Mouse (Mus musculus) midbrain, embryonic 16.5 days (tissue): ENCODE data around the gene Mrpl28. TPM values are rescaled to one million over a fixed set of nuclear protein-coding genes. Genes with fewer than 3 reads are reported as not detected.
"Not testable (repeated sequence)": the region's sequence is repeated elsewhere in the genome, so short reads cannot be mapped to it uniquely, and the experiment has no call there.

ENCODE experiments used
- ATAC-seq: fragments of 200-750 bp; cut with Nextera tagmentation; 2 replicates; pipeline ENCODE4 v1.8.0; 2017; ENCODE audit warnings: moderate TSS enrichment
- H3K27ac ChIP-seq: fragments of 300-500 bp; sonication (generic); 2 replicates; pipeline ENCODE4 v1.5.1; 2014; ENCODE audit warnings: mild to moderate bottlenecking, low read length, mixed read lengths
- H3K27me3 ChIP-seq: fragments of 300-500 bp; sonication (generic); 2 replicates; pipeline ENCODE4 v1.6.1; 2014; ENCODE audit warnings: low read depth, low read length, mixed read lengths; ENCODE audit not compliant: control insufficient read depth, insufficient read depth
- H3K36me3 ChIP-seq: fragments of 300-500 bp; sonication (generic); 2 replicates; pipeline ENCODE4 v1.6.1; 2014; ENCODE audit warnings: mild to moderate bottlenecking, low read length, moderate library complexity, mixed read lengths; ENCODE audit not compliant: control insufficient read depth, insufficient read depth
- H3K4me1 ChIP-seq: fragments of 300-500 bp; sonication (generic); 2 replicates; pipeline ENCODE4 v1.6.1; 2014; ENCODE audit warnings: mild to moderate bottlenecking, low read length, mixed read lengths; ENCODE audit not compliant: control insufficient read depth, insufficient read depth
- H3K4me2 ChIP-seq: fragments of 300-500 bp; sonication (generic); 2 replicates; pipeline ENCODE4 v1.6.1; 2014; ENCODE audit warnings: mild to moderate bottlenecking, low read length, mixed read lengths
- H3K4me3 ChIP-seq: fragments of 300-500 bp; sonication (generic); 2 replicates; pipeline ENCODE4 v1.5.1; 2014; ENCODE audit warnings: low read depth, mild to moderate bottlenecking, low read length, moderate library complexity, mixed read lengths
- H3K9ac ChIP-seq: fragments of 300-500 bp; sonication (generic); 2 replicates; pipeline ENCODE4 v1.6.1; 2014; ENCODE audit warnings: low read depth, low read length, mixed read lengths
- H3K9me3 ChIP-seq: fragments of 300-500 bp; sonication (generic); replicated peaks from 2 replicates; pipeline ENCODE4 v1.6.1; 2014; ENCODE audit warnings: mild to moderate bottlenecking, low read length, mixed read lengths; ENCODE audit not compliant: control insufficient read depth, poor library complexity, severe bottlenecking
- WGBS: fragments of 180-500 bp; shearing (Covaris S2); extraction: QIAGEN DNeasy Blood & Tissue Kit; methylation state at CpG from one replicate; pipeline ENCODE4 v1.1.7; 2014; 5-methylcytosine and 5-hydroxymethylcytosine counted together
- polyA plus RNA-seq: library from polyadenylated mRNA; unstranded; fragments of >200 nt; fragmentation: Nextera tagmentation; extraction: Ambion mirVana; gene quantifications from 2 replicates; pipeline ENCODE4 v1.2.1, GENCODE M21; 2015

Gene Mrpl28
- polyA plus RNA-seq, 1 experiment from 2014 or later: 172 TPM

GRCm38 (mm10) chr17:26098461-26098860 is 24.8 kb upstream of the Mrpl28 start:
- no peaks in the 10 kb centered on the region for H3K9me3 ChIP-seq
- H3K9ac ChIP-seq: no peak overlapping the region
- WGBS: 92% methylated on average over 7 of the region's 7 CpGs
- H3K27me3 ChIP-seq: no peaks in the 10 kb centered on the region
- no peaks in the 10 kb centered on the region; the same call in 1 of the 2 replicates for H3K4me1 ChIP-seq
- H3K27ac ChIP-seq: no peak overlapping the region
- no peaks in the 10 kb centered on the region for H3K36me3 ChIP-seq
- H3K4me3 ChIP-seq: no peak overlapping the region
- no peak for ATAC-seq
- H3K4me2 ChIP-seq: no peak overlapping the region

DNA sequence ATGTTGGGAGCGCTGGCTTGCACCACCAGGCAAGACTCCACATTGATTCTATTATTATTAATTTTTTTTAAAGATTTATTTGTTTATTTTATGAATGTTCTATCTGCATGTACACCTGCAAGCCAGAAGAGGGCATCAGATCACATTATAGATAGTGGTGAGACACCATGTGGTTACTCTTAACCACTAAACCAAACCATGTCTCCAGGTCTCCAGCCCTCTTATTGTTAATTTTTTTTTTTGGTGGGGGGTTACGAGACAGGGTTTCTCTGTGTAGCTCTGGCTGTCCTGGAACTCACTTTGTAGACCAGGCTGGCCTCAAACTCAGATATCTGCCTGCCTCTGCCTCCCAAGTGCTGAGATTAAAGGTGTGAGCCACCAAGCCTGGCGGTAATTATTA is 24.0 kb upstream of the Mrpl28 start:
- H3K27me3 ChIP-seq, H3K9me3 ChIP-seq, H3K4me2 ChIP-seq, H3K9ac ChIP-seq, ATAC-seq, H3K36me3 ChIP-seq, H3K4me1 ChIP-seq, H3K27ac ChIP-seq, H3K4me3 ChIP-seq: not testable (repeated sequence)
- 64% methylated on average over 3 of the region's 3 CpGs for WGBS

GRCm38 (mm10) chr17:26100166-26100565 is 23.1 kb upstream of the Mrpl28 start:
- no peak overlapping the region for H3K4me3 ChIP-seq
- no peaks in the 10 kb centered on the region; the same call in 1 of the 2 replicates for H3K4me1 ChIP-seq
- no peaks in the 10 kb centered on the region for H3K36me3 ChIP-seq
- WGBS: 42% methylated on average over 2 of the region's 2 CpGs
- no peaks in the 10 kb centered on the region for H3K27me3 ChIP-seq
- ATAC-seq: no peak
- H3K4me2 ChIP-seq: no peak overlapping the region
- no peak overlapping the region for H3K9ac ChIP-seq
- no peaks in the 10 kb centered on the region for H3K9me3 ChIP-seq
- no peak overlapping the region for H3K27ac ChIP-seq

GRCm38 (mm10) chr17:26101478-26101877 is 21.8 kb upstream of the Mrpl28 start:
- 66% methylated on average over 2 of the region's 4 CpGs for WGBS
- Histone ChIP-seq H3K27me3 (no peaks in the 10 kb centered on the region), H3K4me3 (no peak overlapping the region), H3K9ac (no peak overlapping the region), H3K4me1 (no peaks in the 10 kb centered on the region), H3K27ac (no peak overlapping the region), H3K9me3 (no peaks in the 10 kb centered on the region), H3K36me3 (no peaks in the 10 kb centered on the region), H3K4me2 (no peak overlapping the region)
- ATAC-seq: no peak

DNA sequence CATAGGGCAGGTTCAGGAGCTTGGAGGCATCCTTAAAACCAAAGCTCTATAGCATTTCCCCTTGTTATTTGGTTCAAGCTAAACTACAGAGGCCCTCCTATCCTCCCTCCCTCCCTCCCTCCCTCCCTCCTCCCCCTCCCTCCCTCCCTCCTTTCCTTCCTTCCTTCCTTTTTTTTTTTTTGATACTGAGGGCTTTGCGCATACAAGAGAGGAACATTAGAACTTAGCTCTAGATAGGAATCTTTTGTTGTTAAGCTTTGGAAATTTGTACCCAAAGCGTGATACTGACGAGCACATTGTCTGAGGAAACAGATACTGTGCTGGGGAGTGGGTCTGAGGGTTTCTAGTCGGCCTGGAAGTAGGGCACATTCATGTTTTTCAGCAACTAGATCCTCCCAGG is 17.7 kb upstream of the Mrpl28 start:
- H3K4me3 ChIP-seq: no peak overlapping the region
- no peaks in the 10 kb centered on the region for H3K36me3 ChIP-seq
- no peaks in the 10 kb centered on the region for H3K4me1 ChIP-seq
- 77% methylated on average over 4 of the region's 4 CpGs for WGBS
- no peak overlapping the region for H3K4me2 ChIP-seq
- no peaks in the 10 kb centered on the region for H3K9me3 ChIP-seq
- H3K27ac ChIP-seq: no peak overlapping the region
- peaks cover under 1% of the 10 kb centered on the region; the same call in 1 of the 2 replicates for H3K27me3 ChIP-seq
- no peak for ATAC-seq
- H3K9ac ChIP-seq: no peak overlapping the region

DNA sequence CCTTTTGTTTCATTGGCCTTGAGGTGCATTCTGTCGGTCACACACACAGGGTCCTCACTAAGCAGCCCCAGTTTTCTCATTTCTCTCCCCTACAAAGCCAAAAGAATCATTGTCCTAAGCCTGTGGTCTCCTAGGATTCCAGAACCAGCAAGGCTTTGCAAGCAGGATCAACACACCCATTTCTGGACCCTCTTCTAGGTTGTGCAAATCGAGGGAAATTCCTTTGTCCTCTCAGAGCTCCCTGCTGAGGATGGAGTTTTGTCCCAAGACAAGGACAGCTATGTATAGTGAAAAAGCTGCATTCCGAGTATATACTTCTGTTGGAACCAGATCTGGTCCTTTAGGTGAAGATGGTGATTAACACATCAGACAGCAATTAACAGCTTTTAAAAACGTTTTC is 13.1 kb upstream of the Mrpl28 start:
- Histone ChIP-seq H3K4me1 (peaks cover 3% of the 10 kb centered on the region), H3K9me3 (no peaks in the 10 kb centered on the region), H3K27me3 (peaks cover 15% of the 10 kb centered on the region), H3K4me3 (no peak overlapping the region), H3K36me3 (no peaks in the 10 kb centered on the region), H3K27ac (no peak overlapping the region), H3K4me2 (no peak overlapping the region), H3K9ac (no peak overlapping the region)
- ATAC-seq: no peak
- WGBS: 13% methylated on average over 4 of the region's 4 CpGs

DNA sequence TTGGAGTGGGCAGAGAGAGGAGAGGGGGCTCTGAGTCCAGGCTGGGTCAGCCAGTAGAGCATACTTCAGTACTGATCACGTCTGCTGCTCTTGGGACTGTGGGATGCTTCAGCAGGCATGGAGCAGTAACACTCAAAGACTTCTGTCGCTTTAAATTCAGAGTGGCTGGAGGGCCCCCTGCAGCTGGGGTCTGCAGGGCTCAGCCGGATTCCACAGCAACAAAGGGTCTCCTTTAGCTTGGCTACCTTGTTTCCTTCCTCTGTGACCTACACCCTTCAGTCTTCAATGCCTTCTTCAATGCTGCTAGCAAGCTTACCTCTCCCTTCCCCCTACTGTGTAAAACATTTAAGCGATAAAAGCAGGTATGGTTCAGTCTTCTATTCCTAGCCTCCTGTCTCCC is 12.3 kb upstream of the Mrpl28 start:
- Histone ChIP-seq H3K27me3 (peaks cover 23% of the 10 kb centered on the region), H3K36me3 (no peaks in the 10 kb centered on the region), H3K9ac (no peak overlapping the region), H3K27ac (no peak overlapping the region), H3K4me2 (no peak overlapping the region), H3K9me3 (no peaks in the 10 kb centered on the region), H3K4me1 (peaks cover 3% of the 10 kb centered on the region), H3K4me3 (no peak overlapping the region)
- ATAC-seq: no peak
- WGBS: 7% methylated on average over 4 of the region's 4 CpGs

- Histone ChIP-seq H3K27ac (no peak overlapping the region), H3K9me3 (no peaks in the 10 kb centered on the region), H3K4me3 (no peak overlapping the region), H3K4me1 (peaks cover 3% of the 10 kb centered on the region), H3K27me3 (peaks cover 23% of the 10 kb centered on the region), H3K36me3 (no peaks in the 10 kb centered on the region), H3K9ac (no peak overlapping the region), H3K4me2 (no peak overlapping the region)
- 17% methylated on average over 4 of the region's 4 CpGs for WGBS
- no peak for ATAC-seq
Measured at GRCm38 (mm10) chr17:26111722-26112121, 11.6 kb upstream of the Mrpl28 start.

DNA sequence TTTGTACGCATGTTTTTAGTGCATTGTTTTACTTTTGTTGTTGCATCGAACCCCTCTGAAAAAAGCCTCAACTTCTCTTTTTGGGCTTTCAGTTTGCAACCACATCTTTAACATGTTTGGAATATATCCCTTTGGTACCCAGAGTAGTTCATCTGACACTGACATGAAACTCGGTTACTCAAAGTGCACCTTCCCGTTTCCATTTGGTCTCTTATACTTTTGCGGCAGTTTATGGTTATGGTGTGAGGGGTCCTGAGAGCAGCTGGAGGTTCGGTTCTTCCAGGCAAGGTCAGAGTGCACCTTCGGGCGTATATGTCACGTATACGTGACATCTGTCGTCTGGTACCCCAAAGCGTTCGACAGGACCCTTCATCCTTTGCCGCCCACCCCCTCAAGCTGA is 10.5 kb upstream of the Mrpl28 start:
- H3K4me3 ChIP-seq: peak overlapping the region; percentile 76
- peak overlapping the region; percentile 58; the same call in 1 of the 2 replicates for H3K27ac ChIP-seq
- H3K9ac ChIP-seq: peak overlapping the region; percentile 85
- no peaks in the 10 kb centered on the region for H3K9me3 ChIP-seq
- H3K36me3 ChIP-seq: no peaks in the 10 kb centered on the region
- peak overlapping the region; percentile 93 for H3K4me2 ChIP-seq
- whole genome bisulfite sequencing: 15% methylated on average over 14 of the region's 14 CpGs
- ATAC-seq: no peak
- peaks cover 23% of the 10 kb centered on the region for H3K27me3 ChIP-seq
- peaks cover 3% of the 10 kb centered on the region for H3K4me1 ChIP-seq
